Mouse (Mus musculus): ENCODE results near the gene Garnl3. TPM values are rescaled to one million over a fixed set of nuclear protein-coding genes. Genes with fewer than 3 reads are reported as not detected.
"Not testable (repeated sequence)": the region's sequence is repeated elsewhere in the genome, so short reads cannot be mapped to it uniquely, and the experiment has no call there.

Garnl3 gene
- polyA plus RNA-seq, 1 experiment, result 17.9 TPM

DNA sequence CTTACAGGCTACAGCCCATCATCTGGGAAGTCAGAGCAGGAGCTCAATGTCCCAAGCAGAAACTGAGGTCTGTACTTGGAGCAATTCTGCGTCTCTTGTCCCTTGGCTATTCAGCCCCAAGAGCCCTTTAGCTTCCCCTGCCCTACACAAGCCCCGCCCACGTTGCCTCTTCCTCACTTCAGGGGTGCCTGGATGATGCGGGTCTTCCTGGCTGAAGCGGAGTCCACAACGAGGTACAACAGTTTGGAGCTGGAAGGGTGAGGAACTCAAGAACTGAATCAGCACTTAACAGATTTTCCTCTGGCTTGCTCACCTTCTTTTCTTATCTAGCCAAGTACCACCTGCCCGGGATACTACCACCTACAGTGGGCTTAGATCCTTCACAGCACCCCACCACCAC lies 852 bp upstream of the Garnl3 start:
- Histone ChIP-seq H3K4me3 (ENCODE audit: insufficient read depth, low read depth, low read length) (no peak overlapping the region), H3K27ac (replicated peaks; ENCODE audit: low read depth, low read length) (no peak overlapping the region)

GRCm38 (mm10) chr2:33130526-33131483 lies 649 bp downstream of the Garnl3 start:
- H3K27ac ChIP-seq (replicated peaks; ENCODE audit: low read depth, low read length), result no peak overlapping the region
- H3K4me1 ChIP-seq (ENCODE audit: control insufficient read depth, insufficient read depth, insufficient read length, low read length), result 0 out of 2 replicates have a peak, but pooled peaks cover 3% of the 10 kb centered on the region
- peak overlapping the region; percentile 62 for H3K4me3 ChIP-seq (ENCODE audit: insufficient read depth, low read depth, low read length)

More for the DNA sequence above, 852 bp upstream of the Garnl3 start:
- 0 out of 2 replicates have a peak, but pooled peaks cover 3% of the 10 kb centered on the region for H3K4me1 ChIP-seq (ENCODE audit: control insufficient read depth, insufficient read depth, insufficient read length, low read length)

DNA sequence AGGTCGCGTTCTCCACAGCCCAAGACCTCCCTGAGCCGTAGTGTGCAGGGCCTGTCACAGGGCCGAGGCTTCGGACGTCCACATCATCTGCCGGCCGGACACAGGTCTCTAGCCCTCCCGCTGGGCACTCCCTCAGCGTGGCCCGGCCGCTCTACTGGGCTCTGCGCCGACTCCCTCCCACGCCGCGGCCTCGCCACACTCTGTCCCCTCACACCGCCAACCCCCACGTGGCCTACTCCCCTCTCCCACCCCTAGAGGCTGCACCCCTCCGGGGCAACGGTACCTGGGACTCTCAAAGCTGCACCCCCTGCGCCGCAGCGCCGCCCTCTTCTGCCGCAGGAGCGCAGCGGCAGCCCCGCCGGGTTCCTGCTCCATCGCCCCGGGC lies 1.3 kb downstream of the Garnl3 start:
- H3K4me3 ChIP-seq (ENCODE audit: insufficient read depth, low read depth, low read length), result peak overlapping the region; percentile 62
- H3K4me1 ChIP-seq (ENCODE audit: control insufficient read depth, insufficient read depth, insufficient read length, low read length), result 0 out of 2 replicates have a peak, but pooled peaks cover 3% of the 10 kb centered on the region
- no peak overlapping the region for H3K27ac ChIP-seq (replicated peaks; ENCODE audit: low read depth, low read length)

DNA sequence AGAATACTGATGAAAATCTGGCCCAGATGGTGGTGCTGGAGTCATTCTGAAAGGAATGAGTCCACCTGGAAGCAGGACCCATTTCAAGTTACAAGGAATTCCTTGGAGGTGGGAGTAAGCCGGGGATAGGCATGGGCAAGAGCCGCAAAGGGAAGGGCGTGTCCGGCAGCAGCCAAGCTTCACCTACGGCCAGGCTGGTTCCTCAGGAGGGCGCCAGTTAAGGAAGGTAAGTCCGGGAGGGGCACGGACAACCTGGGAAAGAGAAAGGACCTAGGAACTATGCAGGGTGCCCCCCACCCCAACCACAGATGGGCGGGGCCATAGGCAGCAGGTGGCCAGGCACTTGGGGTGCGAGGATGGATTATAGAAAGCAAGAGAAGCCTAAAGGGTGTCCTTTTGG lies 1.8 kb downstream of the Garnl3 start:
- Histone ChIP-seq H3K4me3 (ENCODE audit: insufficient read depth, low read depth, low read length) (peak overlapping the region; percentile 62), H3K4me1 (ENCODE audit: control insufficient read depth, insufficient read depth, insufficient read length, low read length) (0 out of 2 replicates have a peak, but pooled peaks cover 3% of the 10 kb centered on the region), H3K27ac (replicated peaks; ENCODE audit: low read depth, low read length) (no peak overlapping the region)

- Histone ChIP-seq H3K27ac (replicated peaks; ENCODE audit: low read depth, low read length) (no peak overlapping the region), H3K4me1 (ENCODE audit: control insufficient read depth, insufficient read depth, insufficient read length, low read length) (0 out of 2 replicates have a peak, but pooled peaks cover 3% of the 10 kb centered on the region), H3K4me3 (ENCODE audit: insufficient read depth, low read depth, low read length) (0 out of 2 replicates have a peak overlapping the region, but pooled peaks have one; percentile 62)
These were observed 2.4 kb downstream of the Garnl3 start for GRCm38 (mm10) chr2:33129005-33129404.

DNA sequence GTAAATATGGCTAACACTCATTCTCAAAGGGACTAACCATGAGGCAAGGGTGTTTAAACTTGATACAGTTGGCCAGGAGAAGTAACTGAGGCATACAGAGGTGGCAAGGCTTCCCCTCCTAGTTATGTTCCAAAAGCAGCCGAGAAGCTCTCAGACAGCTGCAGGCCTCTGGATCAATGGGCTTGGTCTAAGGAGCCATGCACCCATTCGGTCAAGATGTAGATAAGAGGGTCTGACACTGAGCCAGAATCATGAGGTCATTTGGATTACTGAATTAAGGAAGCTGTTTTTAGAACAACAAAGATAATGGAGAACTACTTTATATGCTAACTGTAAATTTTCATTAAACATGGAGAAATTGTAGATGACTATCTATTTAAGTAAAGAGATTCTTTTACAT lies 4.2 kb downstream of the Garnl3 start:
- H3K4me1 ChIP-seq (ENCODE audit: control insufficient read depth, insufficient read depth, insufficient read length, low read length), result 0 out of 2 replicates have a peak, but pooled peaks cover 3% of the 10 kb centered on the region
- H3K27ac ChIP-seq (replicated peaks; ENCODE audit: low read depth, low read length), result no peak overlapping the region
- H3K4me3 ChIP-seq (ENCODE audit: insufficient read depth, low read depth, low read length), result no peak overlapping the region

DNA sequence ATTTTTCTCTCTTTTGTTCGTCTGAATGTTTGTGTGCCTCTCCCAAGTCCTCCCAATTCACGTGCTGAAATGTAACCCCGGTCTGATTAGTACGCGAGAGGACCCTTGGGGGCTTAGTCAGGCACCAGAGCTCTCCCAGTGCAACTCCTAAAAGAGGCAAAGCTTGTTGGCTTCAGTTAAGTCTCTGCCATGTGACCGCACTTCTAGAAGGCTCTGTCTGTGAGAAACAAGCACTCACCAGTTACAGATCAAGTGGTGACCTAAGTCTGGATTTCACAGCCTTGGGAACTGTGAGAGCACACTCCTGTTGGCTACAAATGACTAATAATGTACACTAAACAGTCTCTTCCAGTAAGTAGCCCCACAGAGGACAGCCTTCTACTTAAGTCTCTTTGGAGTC lies 8.6 kb downstream of the Garnl3 start:
- Histone ChIP-seq H3K4me1 (ENCODE audit: control insufficient read depth, insufficient read depth, insufficient read length, low read length) (no peaks in the 10 kb centered on the region), H3K4me3 (ENCODE audit: insufficient read depth, low read depth, low read length) (no peak overlapping the region), H3K27ac (replicated peaks; ENCODE audit: low read depth, low read length) (no peak overlapping the region)

- Histone ChIP-seq H3K4me1 (ENCODE audit: control insufficient read depth, insufficient read depth, insufficient read length, low read length) (no peaks in the 10 kb centered on the region), H3K4me3 (ENCODE audit: insufficient read depth, low read depth, low read length) (no peak overlapping the region), H3K27ac (replicated peaks; ENCODE audit: low read depth, low read length) (no peak overlapping the region)
These were observed 30.9 kb downstream of the Garnl3 start for GRCm38 (mm10) chr2:33100536-33100935.

DNA sequence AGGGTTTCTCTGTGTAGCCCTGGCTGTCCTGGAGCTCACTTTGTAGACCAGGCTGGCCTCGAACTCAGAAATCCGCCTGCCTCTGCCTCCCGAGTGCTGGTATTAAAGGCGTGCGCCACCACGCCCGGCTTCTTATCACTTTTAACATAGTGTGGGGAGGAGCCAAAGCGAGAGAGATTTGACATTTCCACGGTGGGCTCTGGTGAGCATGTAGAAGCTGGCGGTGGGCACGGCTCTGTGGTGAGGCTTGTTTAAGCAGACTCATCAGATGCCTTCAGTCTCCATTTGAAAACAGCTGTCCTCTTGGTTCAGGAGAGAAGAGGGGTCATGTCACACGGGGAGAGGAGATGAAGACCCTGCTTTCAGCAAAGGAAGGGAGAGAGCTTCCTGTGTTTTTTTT lies 34.1 kb downstream of the Garnl3 start:
- H3K4me1 ChIP-seq (ENCODE audit: control insufficient read depth, insufficient read depth, insufficient read length, low read length); H3K4me3 ChIP-seq (ENCODE audit: insufficient read depth, low read depth, low read length); H3K27ac ChIP-seq (replicated peaks; ENCODE audit: low read depth, low read length): not testable (repeated sequence)

DNA sequence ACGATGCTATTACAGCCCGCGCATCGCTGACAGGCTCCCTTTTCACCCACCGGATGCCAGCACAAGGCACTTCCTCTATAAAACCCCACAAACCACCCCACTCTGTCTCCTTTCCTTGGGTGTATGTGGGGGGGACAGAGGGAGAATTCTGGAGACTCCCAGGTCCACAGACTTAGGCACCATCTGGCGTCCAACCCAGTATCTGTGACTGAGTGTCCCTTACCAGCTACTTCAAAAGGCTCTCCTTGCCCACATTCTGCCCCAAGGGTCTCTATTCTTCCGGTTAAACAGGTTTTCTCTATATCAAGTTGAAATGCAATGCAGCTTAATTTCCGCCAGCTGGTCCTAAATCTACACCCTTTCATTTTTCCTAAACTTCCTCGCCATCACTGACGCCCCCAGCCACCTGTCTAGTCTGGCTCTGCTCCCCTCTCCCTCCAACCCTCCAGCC lies 36.2 kb downstream of the Garnl3 start:
- Histone ChIP-seq H3K27ac (replicated peaks; ENCODE audit: low read depth, low read length) (no peak overlapping the region), H3K4me3 (ENCODE audit: insufficient read depth, low read depth, low read length) (no peak overlapping the region), H3K4me1 (ENCODE audit: control insufficient read depth, insufficient read depth, insufficient read length, low read length) (no peaks in the 10 kb centered on the region)

- H3K27ac ChIP-seq (replicated peaks; ENCODE audit: low read depth, low read length), result no peak overlapping the region
- no peak overlapping the region for H3K4me3 ChIP-seq (ENCODE audit: insufficient read depth, low read depth, low read length)
- H3K4me1 ChIP-seq (ENCODE audit: control insufficient read depth, insufficient read depth, insufficient read length, low read length), result no peaks in the 10 kb centered on the region
These were observed 40.6 kb downstream of the Garnl3 start for GRCm38 (mm10) chr2:33090620-33091520.

GRCm38 (mm10) chr2:33090033-33090400 lies 41.4 kb downstream of the Garnl3 start:
- not testable (repeated sequence) for H3K27ac ChIP-seq (replicated peaks; ENCODE audit: low read depth, low read length); H3K4me1 ChIP-seq (ENCODE audit: control insufficient read depth, insufficient read depth, insufficient read length, low read length); H3K4me3 ChIP-seq (ENCODE audit: insufficient read depth, low read depth, low read length)

- Histone ChIP-seq H3K4me1 (ENCODE audit: control insufficient read depth, insufficient read depth, insufficient read length, low read length) (no peaks in the 10 kb centered on the region), H3K27ac (replicated peaks; ENCODE audit: low read depth, low read length) (no peak overlapping the region), H3K4me3 (ENCODE audit: insufficient read depth, low read depth, low read length) (no peak overlapping the region)
These were observed 42.0 kb downstream of the Garnl3 start for GRCm38 (mm10) chr2:33089356-33090032.

DNA sequence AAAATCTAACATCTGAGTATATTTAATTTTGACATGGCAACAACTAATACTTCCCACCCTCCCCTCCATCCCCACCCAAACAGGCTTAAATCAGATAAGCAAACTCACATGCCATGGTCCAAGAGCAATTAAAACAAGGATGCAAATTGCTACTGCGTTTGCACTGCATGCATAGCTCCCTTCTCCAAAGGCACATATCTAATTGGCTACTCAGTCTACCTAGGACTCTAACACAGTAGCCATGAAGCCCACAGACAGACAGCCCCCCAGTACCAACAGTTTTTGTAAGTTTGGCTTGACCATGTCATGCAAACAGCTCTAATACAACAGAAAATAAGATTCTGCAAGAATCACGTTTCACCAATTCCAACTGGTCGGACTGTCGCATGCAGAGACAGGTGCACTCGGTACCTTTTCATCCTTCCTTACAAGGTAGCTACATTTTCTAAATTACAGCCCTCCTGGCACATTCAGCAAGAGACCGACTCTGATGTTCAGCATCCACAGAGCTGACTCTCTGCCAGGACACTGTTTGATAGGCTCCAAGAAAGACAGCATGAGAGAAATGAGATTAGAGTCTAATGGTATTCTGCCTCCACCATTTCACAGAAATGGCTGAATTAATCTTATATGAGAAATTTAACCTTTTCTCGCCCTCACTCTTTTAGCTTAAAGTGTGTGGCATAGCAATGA lies 44.6 kb downstream of the Garnl3 start:
- Histone ChIP-seq H3K4me1 (ENCODE audit: control insufficient read depth, insufficient read depth, insufficient read length, low read length) (no peaks in the 10 kb centered on the region), H3K4me3 (ENCODE audit: insufficient read depth, low read depth, low read length) (no peak overlapping the region), H3K27ac (replicated peaks; ENCODE audit: low read depth, low read length) (no peak overlapping the region)
